ENCODE assay signal across 30 mouse cellular contexts in genomic region chr6:69739002-69739625, GRCm38 (mm10).
"Had no signal": no experiment of that assay in that cellular context is flagged by ENCODE, and none has a peak within 500 bp of the region (broad histone marks: within the 10 kb centered on the region; RNA-seq: fewer than 3 reads in every experiment).

No protein-coding gene starts in this region.

- H3K9me3 ChIP-seq: limb, embryonic 10.5 days; limb, embryonic 12.5 days; limb, embryonic 13.5 days; limb, embryonic 15.5 days; liver, embryonic 12.5 days; liver, embryonic 13.5 days; liver, embryonic 15.5 days; lung, embryonic 15.5 days; midbrain, embryonic 10.5 days; midbrain, embryonic 12.5 days; midbrain, embryonic 13.5 days; midbrain, embryonic 15.5 days had no signal

- H3K4me3 ChIP-seq: left cerebral cortex, adult 2 months; limb, embryonic 10.5 days; limb, embryonic 12.5 days; limb, embryonic 13.5 days; limb, embryonic 15.5 days; liver, embryonic 12.5 days; liver, embryonic 13.5 days; liver, embryonic 15.5 days; lung, embryonic 15.5 days; megakaryocyte, embryonic 14.5 days; midbrain, embryonic 10.5 days; midbrain, embryonic 12.5 days; midbrain, embryonic 13.5 days; midbrain, embryonic 15.5 days; myocyte had no signal

- H3K4me1 ChIP-seq: limb, embryonic 10.5 days; limb, embryonic 12.5 days; limb, embryonic 13.5 days; limb, embryonic 15.5 days; liver, embryonic 12.5 days; liver, embryonic 13.5 days; liver, embryonic 15.5 days; lung, embryonic 15.5 days; megakaryocyte, embryonic 14.5 days; midbrain, embryonic 10.5 days; midbrain, embryonic 12.5 days; midbrain, embryonic 13.5 days; midbrain, embryonic 15.5 days had no signal

- ATAC-seq: liver, embryonic 12.5 days; liver, postnatal 0 days; lung, postnatal 0 days; midbrain, embryonic 13.5 days; midbrain, embryonic 15.5 days; midbrain, embryonic 16.5 days had no signal

- H3K27ac ChIP-seq: left cerebral cortex, adult 2 months; limb, embryonic 10.5 days; limb, embryonic 12.5 days; limb, embryonic 13.5 days; limb, embryonic 15.5 days; liver, embryonic 12.5 days; liver, embryonic 13.5 days; liver, embryonic 14.5 days; liver, embryonic 15.5 days; lung, embryonic 15.5 days; macrophage; midbrain, embryonic 10.5 days; midbrain, embryonic 12.5 days; midbrain, embryonic 13.5 days; midbrain, embryonic 15.5 days had no signal

- H3K9ac ChIP-seq: limb, embryonic 12.5 days; limb, embryonic 13.5 days; limb, embryonic 15.5 days; liver, embryonic 12.5 days; liver, embryonic 13.5 days; liver, embryonic 14.5 days; liver, embryonic 15.5 days; liver, postnatal 0 days; lung, embryonic 15.5 days; midbrain, embryonic 12.5 days; midbrain, embryonic 13.5 days; midbrain, embryonic 15.5 days had no signal

- H3K27me3 ChIP-seq: limb, embryonic 12.5 days; limb, embryonic 13.5 days; limb, embryonic 15.5 days; liver, embryonic 12.5 days; liver, embryonic 13.5 days; liver, embryonic 15.5 days; lung, embryonic 15.5 days; megakaryocyte, embryonic 14.5 days; midbrain, embryonic 12.5 days; midbrain, embryonic 13.5 days; midbrain, embryonic 15.5 days had no signal

- H3K4me2 ChIP-seq: limb, embryonic 12.5 days; limb, embryonic 13.5 days; limb, embryonic 15.5 days; liver, embryonic 11.5 days; liver, embryonic 12.5 days; liver, embryonic 13.5 days; liver, embryonic 15.5 days; lung, embryonic 15.5 days; midbrain, embryonic 11.5 days; midbrain, embryonic 12.5 days; midbrain, embryonic 13.5 days; midbrain, embryonic 15.5 days had no signal

- DNase-seq: layer of hippocampus, postnatal 36 days; left cerebral cortex, postnatal 4 days; liver; liver, embryonic 13.5 days; liver, postnatal 0 days; lung, adult 18-20 months; lung, postnatal 10 days; lung, postnatal 36 days; lung, postnatal 4 days; midbrain, embryonic 14.5 days had no signal

- H3K36me3 ChIP-seq: limb, embryonic 10.5 days; limb, embryonic 12.5 days; limb, embryonic 13.5 days; limb, embryonic 15.5 days; liver, embryonic 12.5 days; liver, embryonic 13.5 days; liver, embryonic 15.5 days; lung, embryonic 15.5 days; midbrain, embryonic 10.5 days; midbrain, embryonic 12.5 days; midbrain, embryonic 13.5 days; midbrain, embryonic 15.5 days had no signal
